Mouse (Mus musculus) stomach, embryonic 15.5 days (tissue): Measurements from ENCODE around the gene Cd68. TPM values are rescaled to one million over a fixed set of nuclear protein-coding genes. Genes with fewer than 3 reads are reported as not detected.
A peak's percentile ranks its signal among the peaks of the same experiment; 100 is the strongest.

ENCODE experiments used
- ATAC-seq: fragments of 200-750 bp; cut with Nextera tagmentation; 2 replicates; pipeline ENCODE4 v1.8.0; 2017; ENCODE audit warnings: low read depth, moderate number of reproducible peaks, moderate TSS enrichment; ENCODE audit not compliant: insufficient read depth, low FRiP score
- H3K27ac ChIP-seq: fragments of 300-500 bp; sonication (generic); 2 replicates; pipeline ENCODE4 v1.5.1; 2015; ENCODE audit warnings: mild to moderate bottlenecking, inconsistent platforms
- H3K27me3 ChIP-seq: fragments of 300-500 bp; sonication (generic); replicated peaks from 2 replicates; pipeline ENCODE4 v1.6.1; 2015; ENCODE audit warnings: inconsistent platforms
- H3K36me3 ChIP-seq: fragments of 300-500 bp; sonication (generic); 2 replicates; pipeline ENCODE4 v1.6.1; 2015; ENCODE audit warnings: inconsistent platforms
- H3K4me1 ChIP-seq: fragments of 300-500 bp; sonication (generic); 2 replicates; pipeline ENCODE4 v1.6.1; 2015; ENCODE audit warnings: inconsistent platforms
- H3K4me2 ChIP-seq: fragments of 300-500 bp; sonication (generic); 2 replicates; pipeline ENCODE4 v1.6.1; 2015; ENCODE audit warnings: mild to moderate bottlenecking, inconsistent platforms
- H3K4me3 ChIP-seq: fragments of 300-500 bp; sonication (generic); replicated peaks from 2 replicates; pipeline ENCODE4 v1.5.1; 2015; ENCODE audit warnings: inconsistent platforms
- H3K9ac ChIP-seq: fragments of 300-500 bp; sonication (generic); 2 replicates; pipeline ENCODE4 v1.6.1; 2015; ENCODE audit warnings: inconsistent platforms
- H3K9me3 ChIP-seq: fragments of 300-500 bp; sonication (generic); 2 replicates; pipeline ENCODE4 v1.6.1; 2016; ENCODE audit warnings: inconsistent platforms
- WGBS: fragments of 180-500 bp; shearing (Covaris S2); methylation state at CpG from one replicate; pipeline ENCODE4 v1.1.7; 2015; 5-methylcytosine and 5-hydroxymethylcytosine counted together
- polyA plus RNA-seq: library from polyadenylated mRNA; unstranded; fragments of >200 nt; fragmentation: Nextera tagmentation; extraction: Ambion mirVana; gene quantifications from 2 replicates; pipeline ENCODE4 v1.2.1, GENCODE M21; 2015

Gene Cd68
- polyA plus RNA-seq = 15.5 and 16.3 TPM in 2 replicates

DNA sequence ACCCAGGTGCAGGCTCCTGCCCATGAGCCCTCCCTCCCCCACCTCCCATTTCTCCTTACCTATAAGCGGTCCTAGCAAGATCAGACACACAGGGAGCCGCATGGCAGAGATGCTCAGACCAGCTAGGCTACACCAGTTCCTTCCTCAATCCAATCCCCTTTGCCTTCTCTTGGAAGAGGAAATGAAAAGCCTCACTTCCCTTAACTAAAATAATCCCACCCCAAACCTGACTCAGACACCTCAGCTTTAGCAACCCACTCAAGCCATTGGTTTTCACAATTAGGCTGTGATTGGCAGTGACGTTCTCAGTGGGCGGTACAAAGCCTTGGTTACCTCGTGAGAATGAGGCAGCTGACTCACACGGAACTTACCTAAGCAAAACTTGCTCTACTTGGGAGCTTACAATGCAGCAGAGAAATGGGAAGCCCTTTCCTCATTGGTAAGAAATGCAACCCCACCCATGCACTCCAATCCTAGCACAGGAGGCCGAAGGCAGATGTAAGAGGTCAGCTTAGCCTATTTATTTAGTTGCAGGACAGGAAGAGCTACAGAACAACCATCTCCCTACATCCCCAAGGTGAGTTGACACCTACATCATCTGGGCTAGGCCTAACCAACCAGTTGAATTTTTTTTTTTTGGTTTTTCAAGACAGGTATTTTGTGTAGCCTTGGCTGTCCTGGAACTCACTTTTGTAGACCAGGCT lies at the start of gene Cd68:
TSS of gene Cd68 (minus strand) at position 193 of the 704 bp plus-strand sequence.
- 22% methylated on average over 7 of the region's 7 CpGs for WGBS

DNA sequence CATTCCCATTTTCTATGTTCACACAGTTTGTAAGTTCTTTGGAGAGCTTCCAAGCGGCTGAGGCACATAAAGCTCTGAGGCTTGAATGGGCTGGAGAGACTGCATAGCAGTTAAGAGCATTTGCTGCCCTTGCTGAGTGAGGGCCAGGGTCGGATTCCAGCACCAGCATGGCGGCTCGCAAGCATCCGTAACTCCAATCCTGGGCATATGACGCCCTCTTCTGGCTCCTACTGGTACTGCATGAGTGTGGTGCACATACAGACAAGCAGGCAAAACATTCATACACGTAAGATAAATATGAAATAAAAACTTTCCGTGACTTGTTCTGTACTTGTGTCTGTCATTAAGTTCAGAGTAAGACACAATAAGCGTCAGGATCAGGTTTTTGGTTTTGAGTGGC lies 49.5 kb upstream of the Cd68 start:
- no peak overlapping the region for H3K9ac ChIP-seq
- H3K27me3 ChIP-seq = no peaks in the 10 kb centered on the region
- no peak for ATAC-seq
- H3K4me1 ChIP-seq = peaks cover 3% of the 10 kb centered on the region; the same call in 1 of the 2 replicates
- 55% methylated on average over 9 of the region's 9 CpGs for WGBS
- no peaks in the 10 kb centered on the region for H3K9me3 ChIP-seq
- H3K27ac ChIP-seq = 0 out of 2 replicates have a peak overlapping the region, but pooled peaks have one; percentile 16
- no peaks in the 10 kb centered on the region for H3K36me3 ChIP-seq
- H3K4me2 ChIP-seq = no peak overlapping the region
- no peak overlapping the region for H3K4me3 ChIP-seq

More for the DNA sequence above, at the start of gene Cd68:
- Histone ChIP-seq H3K9me3 (no peaks in the 10 kb centered on the region), H3K36me3 (peaks cover 50% of the 10 kb centered on the region), H3K27ac (peak within 1 kb of the TSS; percentile 59; the same call in 1 of the 2 replicates), H3K4me2 (peak within 1 kb of the TSS; percentile 8; the same call in 1 of the 2 replicates), H3K9ac (no peak within 1 kb of the TSS), H3K4me3 (no peak within 1 kb of the TSS), H3K4me1 (peaks cover 25% of the 10 kb centered on the region), H3K27me3 (no peaks in the 10 kb centered on the region)
- ATAC-seq = no peak

DNA sequence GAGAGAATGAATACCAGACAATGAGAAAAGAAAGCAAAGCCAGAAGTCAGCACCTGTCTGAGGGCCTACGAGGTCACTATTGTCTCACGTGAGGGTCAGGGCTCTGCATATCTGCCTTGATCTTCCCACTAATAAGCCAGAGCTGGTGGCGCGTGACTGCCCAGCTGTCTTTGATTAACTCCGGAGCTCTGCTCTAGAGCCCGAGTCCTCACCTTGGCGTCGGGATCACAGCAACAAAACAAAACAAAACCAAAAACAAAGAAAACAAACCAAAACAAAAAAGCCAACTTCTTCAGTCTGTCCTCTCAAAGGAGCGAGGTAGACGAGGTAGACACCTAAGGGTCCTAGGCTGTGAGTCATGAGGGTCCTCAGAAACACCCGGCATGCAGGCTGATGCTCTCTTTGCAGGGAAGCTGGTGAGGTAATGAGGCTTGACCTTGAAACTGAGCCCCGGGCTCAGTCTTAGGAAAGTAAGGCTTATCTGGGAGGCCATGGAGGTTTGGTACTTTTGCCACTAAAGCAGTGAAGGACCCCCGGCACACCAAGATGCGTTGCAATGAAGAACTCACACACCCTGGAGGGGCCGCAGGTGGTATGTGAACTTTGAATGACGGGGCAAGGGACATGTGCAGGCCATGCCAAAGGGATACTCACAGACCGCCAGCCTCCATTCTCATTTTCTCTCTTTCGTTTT lies 48.8 kb upstream of the Cd68 start:
- H3K9me3 ChIP-seq = no peaks in the 10 kb centered on the region
- H3K4me2 ChIP-seq = no peak overlapping the region
- no peaks in the 10 kb centered on the region for H3K36me3 ChIP-seq
- peaks cover 3% of the 10 kb centered on the region; the same call in 1 of the 2 replicates for H3K4me1 ChIP-seq
- H3K4me3 ChIP-seq = no peak overlapping the region
- no peaks in the 10 kb centered on the region for H3K27me3 ChIP-seq
- no peak overlapping the region for H3K27ac ChIP-seq
- no peak overlapping the region for H3K9ac ChIP-seq
- no peak for ATAC-seq
- 77% methylated on average over 18 of the region's 18 CpGs for WGBS

DNA sequence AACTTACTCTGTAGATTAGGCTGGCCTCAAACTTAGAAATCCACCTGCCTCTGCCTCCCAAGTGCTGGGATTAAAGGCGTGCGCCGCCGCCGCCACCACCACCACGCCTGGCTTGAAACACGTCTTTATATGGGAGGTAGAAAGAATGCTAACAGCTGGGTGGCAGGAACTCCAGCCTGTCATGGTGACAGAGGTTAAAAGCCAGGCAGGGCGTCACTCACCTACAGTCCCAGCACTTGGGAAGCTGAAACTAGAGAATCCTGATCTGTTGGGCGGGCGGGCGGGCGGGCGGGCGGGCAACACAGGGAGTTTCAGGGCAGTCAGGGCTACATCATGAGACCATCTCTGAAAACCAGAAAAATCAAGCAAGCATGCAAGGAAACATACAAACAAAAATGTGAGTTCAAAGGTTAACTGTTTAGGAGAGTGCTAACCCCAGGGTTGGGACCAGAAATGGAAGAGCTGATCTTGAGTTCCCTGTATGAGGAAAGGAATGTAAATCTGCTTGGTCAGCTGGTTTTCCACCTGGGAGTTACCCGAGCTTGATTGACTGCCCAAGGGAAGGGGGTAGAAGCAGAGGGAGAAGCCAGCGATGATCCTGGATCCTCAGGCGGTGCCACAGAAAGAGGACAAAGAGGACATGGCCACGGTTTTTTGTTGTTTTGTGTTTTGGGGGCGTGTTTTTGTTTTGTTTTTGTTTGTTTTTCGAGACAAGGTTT lies 47.2 kb upstream of the Cd68 start:
- Histone ChIP-seq H3K36me3 (no peaks in the 10 kb centered on the region), H3K27me3 (no peaks in the 10 kb centered on the region), H3K9ac (no peak overlapping the region), H3K4me2 (no peak overlapping the region), H3K4me1 (no peaks in the 10 kb centered on the region; the same call in 1 of the 2 replicates), H3K27ac (no peak overlapping the region), H3K9me3 (no peaks in the 10 kb centered on the region), H3K4me3 (no peak overlapping the region)
- 81% methylated on average over 20 of the region's 20 CpGs for WGBS
- ATAC-seq = no peak

DNA sequence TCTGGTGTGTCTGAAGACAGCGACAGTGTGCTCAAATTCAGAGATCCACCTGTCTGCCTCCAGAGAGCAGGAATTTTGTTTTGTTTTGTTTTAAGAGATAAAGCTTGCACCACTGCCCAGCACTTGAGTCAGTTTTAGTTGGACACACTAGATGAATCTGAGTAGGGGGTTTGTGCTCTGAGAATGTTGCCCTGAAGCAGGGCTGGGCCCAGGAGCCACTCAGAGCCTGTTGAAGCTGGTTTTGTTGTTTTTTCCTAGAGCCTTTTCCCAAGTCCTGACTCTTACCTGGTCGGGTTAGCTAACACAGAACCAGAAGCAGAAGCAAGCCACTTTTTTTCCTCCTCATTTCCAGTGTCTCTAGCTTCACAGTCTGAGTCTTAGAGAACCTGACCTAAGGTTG lies 45.1 kb upstream of the Cd68 start:
- no peak overlapping the region for H3K27ac ChIP-seq

DNA sequence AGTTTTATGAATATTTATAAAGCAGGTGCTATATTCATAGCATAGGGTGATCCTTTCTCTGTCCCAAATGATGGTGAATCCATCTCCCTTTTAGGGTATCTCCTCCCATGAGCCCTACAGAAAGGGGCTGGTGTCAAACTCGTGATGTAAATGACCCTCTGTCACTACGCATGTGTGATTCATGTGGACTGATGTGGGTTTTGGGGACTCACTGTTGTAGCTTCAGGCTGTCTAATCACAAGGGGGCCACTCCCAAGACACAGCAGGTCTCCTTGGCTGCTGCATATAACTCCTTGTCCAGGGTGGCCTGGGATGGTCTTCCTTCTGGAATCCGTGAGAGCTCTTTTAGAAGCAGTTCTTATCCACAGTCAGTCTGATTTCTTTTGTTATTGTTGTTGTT lies 44.5 kb upstream of the Cd68 start:
- H3K27ac ChIP-seq = no peak overlapping the region
- H3K4me2 ChIP-seq = no peak overlapping the region
- H3K4me3 ChIP-seq = no peak overlapping the region
- no peaks in the 10 kb centered on the region for H3K9me3 ChIP-seq
- ATAC-seq = no peak
- no peaks in the 10 kb centered on the region for H3K36me3 ChIP-seq
- H3K27me3 ChIP-seq = no peaks in the 10 kb centered on the region
- H3K4me1 ChIP-seq = no peaks in the 10 kb centered on the region; the same call in 1 of the 2 replicates
- H3K9ac ChIP-seq = no peak overlapping the region
- 68% methylated on average over 3 of the region's 3 CpGs for WGBS

More for the DNA sequence above, 45.1 kb upstream of the Cd68 start:
- no peak overlapping the region for H3K4me3 ChIP-seq
- no peak overlapping the region for H3K4me2 ChIP-seq
- H3K9me3 ChIP-seq = no peaks in the 10 kb centered on the region
- H3K27me3 ChIP-seq = no peaks in the 10 kb centered on the region
- H3K36me3 ChIP-seq = no peaks in the 10 kb centered on the region
- H3K9ac ChIP-seq = no peak overlapping the region
- ATAC-seq = no peak
- H3K4me1 ChIP-seq = no peaks in the 10 kb centered on the region; the same call in 1 of the 2 replicates
- WGBS = 77% methylated on average over 2 of the region's 2 CpGs

DNA sequence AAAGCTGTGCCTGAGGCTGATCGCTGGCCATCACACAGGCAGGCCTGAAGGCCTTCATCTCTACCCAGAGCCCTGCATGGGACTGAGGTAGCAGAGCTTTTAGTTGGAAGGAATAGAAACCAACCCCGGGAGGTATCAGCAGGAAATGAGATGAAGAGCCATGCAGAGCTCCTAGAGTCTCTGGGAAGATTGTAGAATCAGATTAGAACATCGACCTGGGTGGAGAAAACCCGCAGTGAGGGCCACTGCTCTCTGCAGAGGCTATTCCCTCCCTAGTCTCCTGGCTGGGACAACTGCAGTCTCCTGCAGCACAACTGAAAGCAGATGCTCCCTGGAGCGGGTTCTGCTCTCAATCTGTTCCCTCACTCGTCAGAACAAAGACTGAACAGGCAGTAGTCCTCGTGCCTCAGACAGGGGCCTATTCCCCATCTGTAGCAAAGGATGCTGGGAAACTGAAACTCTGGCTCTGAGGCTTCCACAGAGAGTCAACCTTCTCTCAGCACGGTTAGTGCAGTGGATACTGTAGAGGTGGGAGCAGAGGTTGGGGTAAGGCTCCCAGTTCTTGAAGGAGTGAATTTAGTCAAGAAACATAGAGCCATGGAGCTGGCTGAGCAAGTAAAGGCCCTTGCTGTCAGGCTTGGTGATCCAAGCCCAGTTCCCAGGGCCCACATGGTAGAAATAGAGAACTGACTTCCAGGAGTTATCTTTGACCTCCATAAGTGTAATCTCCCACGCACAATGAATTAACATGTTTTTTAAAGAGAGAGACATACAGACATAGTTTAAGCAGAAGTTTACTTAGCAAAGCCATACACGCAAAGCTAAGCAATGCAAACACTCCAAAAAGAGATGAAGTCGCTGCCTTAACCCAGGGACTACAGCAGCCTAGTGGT lies 43.8 kb upstream of the Cd68 start:
- Histone ChIP-seq H3K4me2 (no peak overlapping the region), H3K9me3 (no peaks in the 10 kb centered on the region), H3K4me1 (no peaks in the 10 kb centered on the region), H3K4me3 (no peak overlapping the region), H3K27me3 (no peaks in the 10 kb centered on the region), H3K27ac (no peak overlapping the region), H3K36me3 (no peaks in the 10 kb centered on the region), H3K9ac (no peak overlapping the region; the same call in 1 of the 2 replicates)
- no peak for ATAC-seq
- WGBS = 51% methylated on average over 11 of the region's 11 CpGs

DNA sequence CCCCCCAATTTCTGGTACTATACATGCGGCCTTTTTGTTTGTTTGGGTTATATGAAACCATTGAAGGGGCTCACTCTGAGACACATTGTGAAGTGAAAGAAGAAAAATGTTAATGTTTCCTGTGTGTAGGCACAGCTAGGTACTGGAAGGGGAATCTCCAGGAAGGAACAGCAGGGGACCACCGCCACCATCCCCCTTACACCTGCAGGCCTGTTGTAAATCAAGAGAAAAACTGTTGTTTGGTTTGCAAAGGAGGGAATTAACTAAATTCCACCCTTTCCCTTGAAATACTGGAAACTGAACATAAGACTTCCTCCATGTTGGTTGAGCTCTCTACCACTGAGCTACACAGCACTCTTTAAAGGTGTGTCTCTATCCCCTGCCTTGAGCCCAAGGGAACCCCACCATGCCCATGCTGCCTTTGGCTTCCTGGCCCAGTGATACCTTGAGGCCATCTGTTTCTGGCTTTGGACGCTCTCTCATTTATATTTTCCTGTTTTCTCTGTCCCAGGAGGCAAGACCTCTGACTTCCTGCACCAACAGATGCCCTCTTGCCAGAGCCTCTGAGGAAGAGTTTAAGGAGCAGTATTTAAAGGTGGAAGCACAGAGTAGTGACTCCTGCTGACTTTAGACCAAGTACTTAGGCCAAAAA lies 42.8 kb upstream of the Cd68 start:
- no peaks in the 10 kb centered on the region for H3K27me3 ChIP-seq
- no peak for ATAC-seq
- no peak overlapping the region for H3K27ac ChIP-seq
- no peaks in the 10 kb centered on the region for H3K4me1 ChIP-seq
- H3K4me3 ChIP-seq = no peak overlapping the region
- no peak overlapping the region for H3K4me2 ChIP-seq
- WGBS = 76% methylated on average over 3 of the region's 3 CpGs
- H3K36me3 ChIP-seq = no peaks in the 10 kb centered on the region
- H3K9me3 ChIP-seq = no peaks in the 10 kb centered on the region
- no peak overlapping the region for H3K9ac ChIP-seq

DNA sequence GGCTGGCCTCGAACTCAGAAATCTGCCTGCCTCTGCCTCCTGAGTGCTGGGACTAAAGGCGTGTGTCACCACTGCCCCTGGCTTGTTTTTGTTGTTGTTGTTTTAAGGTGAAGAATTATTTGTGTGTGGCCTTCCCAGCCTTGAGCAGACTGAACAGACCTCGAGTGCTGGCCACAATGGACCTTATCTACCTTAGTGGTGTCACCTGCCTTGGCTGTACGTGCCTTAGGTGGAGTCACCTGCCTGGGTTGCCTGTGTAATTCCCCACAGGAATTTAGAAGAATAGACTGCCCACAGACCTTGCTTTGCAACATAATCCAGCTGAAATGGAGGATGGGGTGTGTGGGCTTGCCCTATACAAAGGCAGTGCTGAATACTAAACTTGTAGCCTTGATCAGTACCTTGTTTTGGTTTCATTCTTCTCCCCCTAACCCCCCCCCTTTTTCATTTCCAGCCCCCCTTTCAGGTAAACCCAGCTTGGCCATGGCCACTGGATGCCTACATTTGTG lies 42.0 kb upstream of the Cd68 start:
- Histone ChIP-seq H3K4me3 (no peak overlapping the region), H3K27ac (no peak overlapping the region), H3K27me3 (no peaks in the 10 kb centered on the region), H3K4me2 (no peak overlapping the region), H3K36me3 (no peaks in the 10 kb centered on the region), H3K9ac (no peak overlapping the region), H3K9me3 (no peaks in the 10 kb centered on the region), H3K4me1 (no peaks in the 10 kb centered on the region)
- ATAC-seq = no peak
- WGBS = 74% methylated on average over 4 of the region's 4 CpGs

DNA sequence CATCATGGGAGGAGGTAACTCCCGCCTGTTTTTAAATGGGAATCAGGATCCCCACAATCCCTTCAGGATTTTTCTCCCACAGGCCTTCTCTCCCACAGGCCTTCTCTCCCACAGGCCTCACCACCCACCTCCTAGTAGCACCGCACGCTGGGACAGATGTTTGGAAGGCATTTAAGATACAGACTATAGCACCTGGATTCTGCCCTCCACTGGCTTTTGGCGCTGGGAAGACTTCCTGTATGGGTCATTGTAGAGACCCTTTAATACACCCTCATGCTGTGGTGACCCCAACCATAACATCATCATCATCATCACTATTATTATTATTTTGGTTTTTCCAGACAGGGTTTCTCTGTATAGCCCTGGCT lies 41.5 kb upstream of the Cd68 start:
- 86% methylated on average over 4 of the region's 4 CpGs for WGBS
- Histone ChIP-seq H3K9me3 (no peaks in the 10 kb centered on the region), H3K4me3 (no peak overlapping the region), H3K4me2 (no peak overlapping the region), H3K27ac (no peak overlapping the region), H3K36me3 (no peaks in the 10 kb centered on the region), H3K4me1 (no peaks in the 10 kb centered on the region), H3K9ac (no peak overlapping the region), H3K27me3 (no peaks in the 10 kb centered on the region)
- ATAC-seq = no peak
